Mouse (Mus musculus) myocyte (in vitro differentiated cells): ENCODE data around the gene Ltbp4.

Source experiments
- CEBPB ChIP-seq: IDR thresholded peaks from 2 replicates; pipeline ENCODE4 v1.6.1; 2011; ENCODE audit warnings: mild to moderate bottlenecking, moderate library complexity; ENCODE audit not compliant: poor library complexity, insufficient read depth, severe bottlenecking
- E2F4 ChIP-seq: IDR thresholded peaks from one replicate; pipeline ENCODE4 v1.6.1; 2011; ENCODE audit warnings: mild to moderate bottlenecking, control low read depth, moderate library complexity; ENCODE audit not compliant: insufficient read depth
- MAX ChIP-seq: IDR thresholded peaks from one replicate; pipeline ENCODE4 v1.6.1; 2011; ENCODE audit warnings: low read depth, mild to moderate bottlenecking, control low read depth
- POLR2A ChIP-seq: IDR thresholded peaks from one replicate; pipeline ENCODE4 v1.6.1; 2011; ENCODE audit warnings: low read depth, mild to moderate bottlenecking, control low read depth, moderate library complexity; ENCODE audit not compliant: insufficient read length
- TCF12 ChIP-seq: IDR thresholded peaks from one replicate; pipeline ENCODE4 v1.6.1; 2011; ENCODE audit warnings: mild to moderate bottlenecking, control low read depth; ENCODE audit not compliant: poor library complexity, insufficient read depth, severe bottlenecking
- TCF3 ChIP-seq: IDR thresholded peaks from one replicate; pipeline ENCODE4 v1.6.1; 2011; ENCODE audit warnings: low read depth, control low read depth; ENCODE audit not compliant: insufficient read length

GRCm38 (mm10) chr7:27290555-27290954 lies 46.9 kb downstream of the Ltbp4 start:
- TF ChIP-seq TCF12 (no peak), POLR2A (no peak), MAX (no peak), E2F4 (no peak), CEBPB (no peak), TCF3 (no peak)
